Mouse (Mus musculus) liver, embryonic 11.5 days (tissue): Measurements from ENCODE around the gene Ncoa7. TPM values are rescaled to one million over a fixed set of nuclear protein-coding genes. Genes with fewer than 3 reads are reported as not detected.
A peak's percentile ranks its signal among the peaks of the same experiment; 100 is the strongest.

Source experiments
- ATAC-seq: fragments of 200-750 bp; cut with Nextera tagmentation; replicated peaks from 2 replicates; pipeline ENCODE4 v1.8.0; 2017; ENCODE audit warnings: moderate number of reproducible peaks, mild to moderate bottlenecking, moderate TSS enrichment, moderate library complexity; ENCODE audit not compliant: low FRiP score
- DNase-seq: peaks from one replicate; pipeline ENCODE4 v3.0.0-alpha.2; 2017; ENCODE audit warnings: low spot score
- H3K27ac ChIP-seq: fragments of 300-500 bp; sonication (generic); 2 replicates; pipeline ENCODE4 v1.5.1; 2014; ENCODE audit warnings: mild to moderate bottlenecking, low read depth, low read length, control low read depth
- H3K27me3 ChIP-seq: fragments of 300-500 bp; sonication (generic); replicated peaks from 2 replicates; pipeline ENCODE4 v1.6.1; 2014; ENCODE audit warnings: low read length, mixed read lengths; ENCODE audit not compliant: control insufficient read depth, insufficient read depth
- H3K36me3 ChIP-seq: fragments of 300-500 bp; sonication (generic); 2 replicates; pipeline ENCODE4 v1.6.1; 2014; ENCODE audit warnings: mild to moderate bottlenecking, low read length, moderate library complexity, mixed read lengths; ENCODE audit not compliant: control insufficient read depth, insufficient read depth
- H3K4me1 ChIP-seq: fragments of 300-500 bp; sonication (generic); replicated peaks from 2 replicates; pipeline ENCODE4 v1.6.1; 2014; ENCODE audit warnings: low read length, mixed read lengths; ENCODE audit not compliant: control insufficient read depth, insufficient read depth
- H3K4me2 ChIP-seq: fragments of 300-500 bp; sonication (generic); 2 replicates; pipeline ENCODE4 v1.6.1; 2014; ENCODE audit warnings: mild to moderate bottlenecking, control low read depth, moderate library complexity
- H3K4me3 ChIP-seq: fragments of 300-500 bp; sonication (generic); 2 replicates; pipeline ENCODE4 v1.5.1; 2014; ENCODE audit warnings: low read depth, low read length, control low read depth
- H3K9ac ChIP-seq: fragments of 300-500 bp; sonication (generic); 2 replicates; pipeline ENCODE4 v1.6.1; 2014; ENCODE audit warnings: low read depth, low read length, control low read depth
- H3K9me3 ChIP-seq: fragments of 300-500 bp; sonication (generic); 2 replicates; pipeline ENCODE4 v1.6.1; 2016; ENCODE audit warnings: low read length, inconsistent platforms, mixed read lengths; ENCODE audit not compliant: control insufficient read depth
- WGBS: fragments of 180-500 bp; shearing (Covaris S2); extraction: QIAGEN DNeasy Blood & Tissue Kit; methylation state at CpG from one replicate; pipeline ENCODE4 v1.1.7; 2014; 5-methylcytosine and 5-hydroxymethylcytosine counted together
- polyA plus RNA-seq: library from polyadenylated mRNA; unstranded; fragments of >200 nt; fragmentation: Nextera tagmentation; extraction: Ambion mirVana; gene quantifications from 2 replicates; pipeline ENCODE4 v1.2.1, GENCODE M21; 2014

The Ncoa7 gene
- polyA plus RNA-seq, 1 experiment from 2014 or later, result 11.2 TPM

GRCm38 (mm10) chr10:30718703-30719340 lies 84.3 kb downstream of the Ncoa7 start:
- H3K9ac ChIP-seq, result no peak overlapping the region
- 0 out of 2 replicates have a peak, but pooled peaks cover 4% of the 10 kb centered on the region for H3K36me3 ChIP-seq
- no peak overlapping the region for H3K27ac ChIP-seq
- H3K4me3 ChIP-seq, result no peak overlapping the region
- DNase-seq (peak; percentile 34), ATAC-seq (peak; percentile 86)
- no peak overlapping the region for H3K4me2 ChIP-seq
- H3K4me1 ChIP-seq, result no peaks in the 10 kb centered on the region
- 24% methylated on average over 4 of the region's 4 CpGs for WGBS
- no peaks in the 10 kb centered on the region for H3K27me3 ChIP-seq
- no peaks in the 10 kb centered on the region for H3K9me3 ChIP-seq

DNA sequence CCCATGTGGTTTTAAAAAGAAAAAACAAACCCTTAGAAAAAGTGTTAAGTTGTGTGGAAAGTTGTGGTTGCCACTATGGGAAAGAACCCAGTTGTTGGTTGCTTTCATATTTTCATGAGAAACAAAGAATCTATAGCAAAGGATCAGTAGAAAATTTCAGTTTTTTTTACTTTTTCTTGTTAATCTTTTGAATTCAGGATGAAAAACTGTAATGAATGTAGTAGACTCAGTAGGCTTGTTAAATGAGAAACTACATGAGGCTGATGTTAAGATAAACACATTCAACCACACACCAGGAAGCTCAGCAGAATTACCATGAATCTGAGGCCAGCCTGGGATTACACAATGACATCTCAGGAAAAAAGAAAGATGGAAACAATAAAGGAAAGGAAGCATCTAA lies 87.0 kb downstream of the Ncoa7 start:
- no peaks in the 10 kb centered on the region for H3K4me1 ChIP-seq
- no peak overlapping the region for H3K27ac ChIP-seq
- H3K9me3 ChIP-seq, result no peaks in the 10 kb centered on the region
- no peak overlapping the region for H3K4me2 ChIP-seq
- DNase-seq (no peak), ATAC-seq (no peak)
- H3K27me3 ChIP-seq, result no peaks in the 10 kb centered on the region
- H3K4me3 ChIP-seq, result no peak overlapping the region
- H3K9ac ChIP-seq, result no peak overlapping the region
- H3K36me3 ChIP-seq, result 0 out of 2 replicates have a peak, but pooled peaks cover 4% of the 10 kb centered on the region

GRCm38 (mm10) chr10:30712540-30712939 lies 90.6 kb downstream of the Ncoa7 start:
- H3K4me3 ChIP-seq, result no peak overlapping the region
- DNase-seq (no peak), ATAC-seq (no peak)
- H3K4me1 ChIP-seq, result no peaks in the 10 kb centered on the region
- no peaks in the 10 kb centered on the region for H3K27me3 ChIP-seq
- H3K9me3 ChIP-seq, result no peaks in the 10 kb centered on the region
- H3K27ac ChIP-seq, result no peak overlapping the region
- WGBS, result 92% methylated on average over 1 of the region's 1 CpGs
- H3K9ac ChIP-seq, result no peak overlapping the region
- no peaks in the 10 kb centered on the region for H3K36me3 ChIP-seq
- H3K4me2 ChIP-seq, result no peak overlapping the region

GRCm38 (mm10) chr10:30709846-30710403 lies 93.2 kb downstream of the Ncoa7 start:
- Histone ChIP-seq H3K4me3 (no peak overlapping the region), H3K27me3 (no peaks in the 10 kb centered on the region), H3K4me2 (no peak overlapping the region), H3K9me3 (no peaks in the 10 kb centered on the region), H3K9ac (no peak overlapping the region), H3K36me3 (no peaks in the 10 kb centered on the region), H3K4me1 (no peaks in the 10 kb centered on the region), H3K27ac (no peak overlapping the region)
- ATAC-seq (no peak), DNase-seq (no peak)
- WGBS, result 83% methylated on average over 7 of the region's 7 CpGs

- WGBS, result 92% methylated on average over 5 of the region's 5 CpGs
Observed at GRCm38 (mm10) chr10:30708039-30708438, 95.1 kb downstream of the Ncoa7 start.

GRCm38 (mm10) chr10:30702663-30703062 lies 100.5 kb downstream of the Ncoa7 start:
- H3K27ac ChIP-seq, result no peak overlapping the region
- H3K27me3 ChIP-seq, result no peaks in the 10 kb centered on the region
- H3K4me2 ChIP-seq, result no peak overlapping the region
- no peak for ATAC-seq
- no peak for DNase-seq
- H3K4me1 ChIP-seq, result no peaks in the 10 kb centered on the region
- no peak overlapping the region for H3K4me3 ChIP-seq
- no peak overlapping the region for H3K9ac ChIP-seq
- 88% methylated on average over 1 of the region's 1 CpGs for WGBS
- H3K9me3 ChIP-seq, result no peaks in the 10 kb centered on the region
- no peaks in the 10 kb centered on the region for H3K36me3 ChIP-seq

More at GRCm38 (mm10) chr10:30708039-30708438, 95.1 kb downstream of the Ncoa7 start:
- Histone ChIP-seq H3K9me3 (no peaks in the 10 kb centered on the region), H3K4me1 (no peaks in the 10 kb centered on the region), H3K9ac (no peak overlapping the region), H3K27ac (no peak overlapping the region), H3K27me3 (no peaks in the 10 kb centered on the region), H3K4me3 (no peak overlapping the region), H3K36me3 (no peaks in the 10 kb centered on the region), H3K4me2 (no peak overlapping the region)
- DNase-seq (no peak), ATAC-seq (no peak)

GRCm38 (mm10) chr10:30686862-30687261 lies 116.3 kb downstream of the Ncoa7 start:
- 86% methylated on average over 3 of the region's 3 CpGs for WGBS
- Histone ChIP-seq H3K4me3 (no peak overlapping the region), H3K27ac (no peak overlapping the region), H3K27me3 (no peaks in the 10 kb centered on the region), H3K4me2 (no peak overlapping the region), H3K9me3 (no peaks in the 10 kb centered on the region), H3K36me3 (no peaks in the 10 kb centered on the region), H3K9ac (no peak overlapping the region), H3K4me1 (no peaks in the 10 kb centered on the region)
- DNase-seq, result no peak
- no peak for ATAC-seq

DNA sequence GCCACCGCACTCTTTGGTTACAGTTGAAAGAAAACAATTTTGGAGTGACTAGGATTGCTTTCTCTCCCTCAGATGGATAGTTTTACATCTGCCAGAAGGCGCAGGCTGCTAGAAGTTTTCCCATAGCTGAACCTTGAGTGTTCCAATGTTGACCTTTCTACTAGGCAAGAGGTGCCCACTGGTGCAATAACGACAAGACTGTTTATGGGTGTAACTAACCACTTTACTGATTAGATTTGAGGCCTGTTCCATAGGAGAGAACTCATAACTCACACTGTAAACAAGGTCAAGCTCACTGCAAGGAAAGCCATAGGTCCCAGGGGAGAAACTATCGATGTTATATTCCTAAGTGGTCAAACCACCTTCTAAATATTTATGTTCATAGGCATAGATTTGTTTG lies 119.7 kb downstream of the Ncoa7 start:
- H3K9me3 ChIP-seq, result no peaks in the 10 kb centered on the region
- H3K36me3 ChIP-seq, result no peaks in the 10 kb centered on the region
- ATAC-seq, result no peak
- no peak overlapping the region for H3K9ac ChIP-seq
- no peak for DNase-seq
- H3K4me2 ChIP-seq, result no peak overlapping the region
- H3K4me3 ChIP-seq, result no peak overlapping the region
- 80% methylated on average over 4 of the region's 4 CpGs for WGBS
- no peak overlapping the region for H3K27ac ChIP-seq
- no peaks in the 10 kb centered on the region for H3K4me1 ChIP-seq
- no peaks in the 10 kb centered on the region for H3K27me3 ChIP-seq

GRCm38 (mm10) chr10:30679756-30680155 lies 123.4 kb downstream of the Ncoa7 start:
- Histone ChIP-seq H3K27me3 (no peaks in the 10 kb centered on the region), H3K27ac (no peak overlapping the region), H3K36me3 (no peaks in the 10 kb centered on the region), H3K4me1 (no peaks in the 10 kb centered on the region), H3K4me2 (no peak overlapping the region), H3K4me3 (no peak overlapping the region), H3K9ac (no peak overlapping the region), H3K9me3 (no peaks in the 10 kb centered on the region)
- 89% methylated on average over 2 of the region's 2 CpGs for WGBS
- DNase-seq (no peak), ATAC-seq (no peak)
